Mouse (Mus musculus): ENCODE measurements around the gene Peli3. TPM values are rescaled to one million over a fixed set of nuclear protein-coding genes. Genes with fewer than 3 reads are reported as not detected.

Gene Peli3
- total and polyA plus RNA-seq, 3 experiments: 0.08 to 0.33 TPM; not detected in 1

DNA sequence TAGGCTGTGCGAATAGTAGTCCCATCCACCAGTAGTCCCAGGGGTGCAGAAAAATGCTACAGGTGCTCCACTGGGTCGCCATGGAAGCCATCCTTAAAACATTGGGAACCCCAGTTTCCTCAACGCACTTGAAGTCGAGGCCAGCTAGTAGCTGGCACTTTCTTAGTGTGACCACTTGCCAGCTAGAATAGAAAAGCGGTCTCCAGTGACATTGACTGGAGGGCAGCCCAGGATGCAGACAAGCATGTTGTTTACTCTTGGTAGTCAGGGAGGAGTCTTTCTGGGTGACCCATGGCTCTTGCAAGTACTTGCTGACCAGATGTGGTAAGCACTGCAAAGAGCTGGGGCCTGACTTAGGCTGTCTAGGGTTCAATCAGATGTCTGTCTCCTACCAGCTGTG lies 14.1 kb downstream of the Peli3 start:
- Histone ChIP-seq H3K4me1 (ENCODE audit: control insufficient read depth in 1 of 2, insufficient read depth in 2 of 2, low read length in 2 of 2) (peaks cover 0 to 9% of the 10 kb centered on the region in 2 experiments; a peak in 2 of 4 replicates), H3K27ac (ENCODE audit: control insufficient read depth, low read depth, low read length) (no peak overlapping the region), H3K27me3 (ENCODE audit: control insufficient read depth in 1 of 2, insufficient read depth in 2 of 2, low read length in 2 of 2) (no peaks in the 10 kb centered on the region), H3K9ac (ENCODE audit: control insufficient read depth, low read depth, low read length, poor library complexity, severe bottlenecking) (peak overlapping the region; percentile 86), H3K9me3 (replicated peaks; ENCODE audit: insufficient read depth, low read length) (no peaks in the 10 kb centered on the region), H3K4me3 (ENCODE audit: control insufficient read depth in 1 of 2, insufficient read depth in 1 of 2, low read depth in 2 of 2, low read length in 2 of 2) (peak overlapping the region; percentile 65 to 69), H3K36me3 (ENCODE audit: control insufficient read depth in 1 of 2, insufficient read depth in 2 of 2, low read length in 2 of 2) (peaks cover 0 to 4% of the 10 kb centered on the region in 2 experiments; a peak in 2 of 4 replicates), H3K79me2 (ENCODE audit: control insufficient read depth, insufficient read depth, low read length, poor library complexity) (peaks cover 5% of the 10 kb centered on the region; the same call in 1 of the 2 replicates)
- TF ChIP-seq NELFE (IDR thresholded peaks at IDR 0.05; ENCODE audit: low read depth, low read length) (no peak), MEF2A (IDR thresholded peaks at IDR 0.05; ENCODE audit: extremely low read depth, insufficient replicate concordance, low read depth, low read length, poor library complexity, severe bottlenecking) (no peak)
- no peak for DNase-seq (ENCODE audit: low read depth, low spot score)

DNA sequence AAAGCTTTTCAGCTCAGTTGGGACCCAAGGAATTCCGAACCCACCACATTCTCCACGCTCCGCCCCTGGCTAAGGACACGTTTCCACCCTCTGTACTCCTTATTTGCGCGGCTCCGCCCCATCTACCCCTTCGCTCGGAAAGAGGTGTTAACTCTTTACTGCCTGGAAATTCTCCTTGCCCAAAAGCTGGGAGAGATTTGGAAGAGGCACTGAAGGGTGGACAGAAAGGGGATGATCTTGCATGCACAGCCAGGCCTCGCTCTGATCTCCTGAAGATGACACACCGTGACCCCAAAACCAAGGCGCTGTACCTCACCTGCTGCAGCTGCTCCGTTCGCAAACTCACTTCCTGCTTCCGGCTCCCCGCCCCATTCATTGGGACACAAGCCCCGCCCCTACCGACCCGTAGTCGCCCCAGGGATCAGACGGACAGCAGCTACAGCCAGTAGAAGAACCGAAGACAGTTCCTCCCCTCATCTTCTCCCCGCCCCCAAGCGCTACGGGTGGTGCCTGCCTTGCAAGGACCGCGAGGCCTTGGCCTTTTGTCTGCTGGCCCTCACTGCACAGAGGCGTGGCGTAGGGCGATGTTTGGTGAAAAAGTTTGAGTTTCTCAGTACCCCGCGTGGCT lies 14.9 kb downstream of the Peli3 start, which contains the start of gene Dpp3:
TSS of gene Dpp3 (minus strand) at position 384 of the 628 bp plus-strand sequence.
- H3K4me1 ChIP-seq (ENCODE audit: control insufficient read depth in 1 of 2, insufficient read depth in 2 of 2, low read length in 2 of 2): peaks cover 0 to 9% of the 10 kb centered on the region in 2 experiments; a peak in 2 of 4 replicates
- H3K27me3 ChIP-seq (ENCODE audit: control insufficient read depth in 1 of 2, insufficient read depth in 2 of 2, low read length in 2 of 2): no peaks in the 10 kb centered on the region
- H3K9me3 ChIP-seq (replicated peaks; ENCODE audit: insufficient read depth, low read length): no peaks in the 10 kb centered on the region
- H3K79me2 ChIP-seq (ENCODE audit: control insufficient read depth, insufficient read depth, low read length, poor library complexity): peaks cover 5% of the 10 kb centered on the region; the same call in 1 of the 2 replicates
- H3K27ac ChIP-seq (ENCODE audit: control insufficient read depth, low read depth, low read length): peak within 1 kb of the TSS; percentile 41
- peaks cover 0 to 4% of the 10 kb centered on the region in 2 experiments; a peak in 2 of 4 replicates for H3K36me3 ChIP-seq (ENCODE audit: control insufficient read depth in 1 of 2, insufficient read depth in 2 of 2, low read length in 2 of 2)
- DNase-seq (ENCODE audit: low read depth, low spot score): peak; percentile 99
- peak within 1 kb of the TSS; percentile 65 to 84 for H3K4me3 ChIP-seq (ENCODE audit: control insufficient read depth in 1 of 2, insufficient read depth in 1 of 2, low read depth in 2 of 2, low read length in 2 of 2)
- H3K9ac ChIP-seq (ENCODE audit: control insufficient read depth, low read depth, low read length, poor library complexity, severe bottlenecking): peak within 1 kb of the TSS; percentile 86
- TF ChIP-seq CHD1 (IDR thresholded peaks at IDR 0.05; ENCODE audit: low read depth, low read length) (no peak), BHLHE40 (IDR thresholded peaks at IDR 0.05; ENCODE audit: borderline replicate concordance, low read depth, low read length) (no peak), POLR2A (IDR thresholded peaks at IDR 0.05; ENCODE audit: control insufficient read depth in 1 of 2, insufficient read depth in 1 of 2, low read depth in 1 of 2, low read length in 2 of 2, poor library complexity in 1 of 2) (peak; percentile 73 to 89; a peak in 3 of 4 replicates), NRF1 (IDR thresholded peaks at IDR 0.05; ENCODE audit: insufficient read depth, low read depth, low read length, poor library complexity, severe bottlenecking) (no peak), MAZ (IDR thresholded peaks at IDR 0.05; ENCODE audit: low read depth, low read length) (peak; percentile 91), E2F4 (IDR thresholded peaks at IDR 0.05; ENCODE audit: borderline replicate concordance, low read depth, low read length) (no peak), HCFC1 (IDR thresholded peaks at IDR 0.05; ENCODE audit: low read depth, low read length) (peak; percentile 82), ETS1 (IDR thresholded peaks at IDR 0.05; ENCODE audit: low read depth, low read length) (no peak), RCOR1 (IDR thresholded peaks at IDR 0.05; ENCODE audit: low read depth, low read length) (no peak), MYC (IDR thresholded peaks at IDR 0.05; ENCODE audit: low read depth, low read length) (peak; percentile 71), CTCF (IDR thresholded peaks at IDR 0.05 in 2 of 3, conservative IDR thresholded peaks at IDR 0.05 in 1 of 3; ENCODE audit: control insufficient read depth in 1 of 3, insufficient read depth in 1 of 3, low read depth in 2 of 3, low read length in 3 of 3, poor library complexity in 1 of 3, severe bottlenecking in 1 of 3) (no peak), NELFE (IDR thresholded peaks at IDR 0.05; ENCODE audit: low read depth, low read length) (peak; percentile 80), ZKSCAN1 (IDR thresholded peaks at IDR 0.05; ENCODE audit: low read depth, low read length) (no peak), MYB (IDR thresholded peaks at IDR 0.05; ENCODE audit: low read depth, low read length) (no peak), MEF2A (IDR thresholded peaks at IDR 0.05; ENCODE audit: extremely low read depth, insufficient replicate concordance, low read depth, low read length, poor library complexity, severe bottlenecking) (no peak), SIN3A (IDR thresholded peaks at IDR 0.05; ENCODE audit: low read length) (peak; percentile 95), EP300 (IDR thresholded peaks at IDR 0.05; ENCODE audit: low read depth in 1 of 2, low read length in 2 of 2) (no peak), MAFK (IDR thresholded peaks at IDR 0.05; ENCODE audit: borderline replicate concordance, low read depth, low read length) (no peak), JUND (IDR thresholded peaks at IDR 0.05; ENCODE audit: low read depth, low read length) (no peak), SMC3 (IDR thresholded peaks at IDR 0.05; ENCODE audit: low read depth, low read length) (no peak), POLR2AphosphoS5 (IDR thresholded peaks at IDR 0.05; ENCODE audit: borderline replicate concordance, low read depth, low read length) (no peak), USF1 (IDR thresholded peaks at IDR 0.05; ENCODE audit: low read depth, low read length) (no peak), POLR2AphosphoS2 (IDR thresholded peaks at IDR 0.05; ENCODE audit: low read length) (peak; percentile 81; the same call in 1 of the 2 replicates), ZMIZ1 (IDR thresholded peaks at IDR 0.05; ENCODE audit: low read depth, low read length) (peak; percentile 71), RAD21 (IDR thresholded peaks at IDR 0.05; ENCODE audit: low read depth, low read length) (no peak), GATA1 (IDR thresholded peaks at IDR 0.05; ENCODE audit: low read depth, low read length) (no peak), TCF12 (IDR thresholded peaks at IDR 0.05; ENCODE audit: low read depth, low read length) (peak; percentile 33; the same call in 1 of the 2 replicates), MXI1 (IDR thresholded peaks at IDR 0.05; ENCODE audit: low read depth, low read length) (peak; percentile 90), GABPA (IDR thresholded peaks at IDR 0.05; ENCODE audit: low read depth, low read length) (no peak), CHD2 (IDR thresholded peaks at IDR 0.05; ENCODE audit: low read length) (peak; percentile 6; the same call in 1 of the 2 replicates)

All from MEL (cell line).